Mouse (Mus musculus): ENCODE data around the gene Tlnrd1. TPM values are rescaled to one million over a fixed set of nuclear protein-coding genes. Genes with fewer than 3 reads are reported as not detected.

Gene Tlnrd1
- polyA plus RNA-seq, 1 experiment = 9.2 TPM

DNA sequence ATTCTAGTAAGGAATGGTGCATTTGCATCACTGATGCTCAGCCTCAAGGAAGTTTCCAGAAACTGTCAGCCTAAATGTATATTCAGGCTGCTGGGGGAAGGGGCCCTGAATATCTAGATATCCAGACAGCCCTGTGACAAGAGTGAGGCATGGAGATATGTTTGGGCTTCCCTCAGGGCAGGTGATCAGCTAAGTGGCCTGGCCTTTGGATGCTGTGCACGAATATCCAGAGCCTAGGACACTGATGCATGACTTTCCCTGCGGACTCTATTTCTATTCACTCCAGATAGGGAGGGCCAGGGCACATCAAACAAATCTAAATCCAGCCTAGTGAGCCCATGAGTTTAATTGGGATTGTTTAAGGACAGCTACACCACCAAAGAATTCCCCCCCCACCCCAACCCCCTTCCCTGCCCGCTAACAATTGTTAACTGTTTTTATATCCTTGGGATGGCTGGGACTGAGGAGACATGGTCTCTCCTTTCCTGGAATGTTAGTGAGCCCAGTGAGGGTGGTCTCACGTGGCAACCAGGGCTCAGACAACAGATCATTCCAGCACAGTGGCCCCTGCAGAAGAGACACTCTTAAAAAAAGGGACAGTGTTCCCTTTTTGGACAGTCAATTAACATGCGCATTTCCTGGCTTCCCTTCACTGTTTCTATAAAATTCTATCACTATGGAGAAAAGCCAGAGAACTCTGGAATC, 14.1 kb downstream of the Tlnrd1 start:
- H3K4me1 ChIP-seq (ENCODE audit: control insufficient read depth, insufficient read depth, low read length) = no peaks in the 10 kb centered on the region
- no peaks in the 10 kb centered on the region for H3K27me3 ChIP-seq (replicated peaks; ENCODE audit: control insufficient read depth, insufficient read depth, low read length)
- H3K36me3 ChIP-seq (ENCODE audit: control insufficient read depth, insufficient read depth, low read length) = no peaks in the 10 kb centered on the region
- no peak for DNase-seq
- WGBS = 54% methylated on average over 5 of the region's 5 CpGs
- TF ChIP-seq POLR2A (IDR thresholded peaks at IDR 0.05; ENCODE audit: low read depth, low read length) = no peak
- TF ChIP-seq CTCF (conservative IDR thresholded peaks at IDR 0.05; ENCODE audit: insufficient read depth, insufficient read length, low read depth, low read length) = no peak
- H3K27ac ChIP-seq (ENCODE audit: insufficient read depth, low read depth, low read length) = no peak overlapping the region
- no peak overlapping the region for H3K4me3 ChIP-seq (ENCODE audit: insufficient read depth, low read depth, low read length)

DNA sequence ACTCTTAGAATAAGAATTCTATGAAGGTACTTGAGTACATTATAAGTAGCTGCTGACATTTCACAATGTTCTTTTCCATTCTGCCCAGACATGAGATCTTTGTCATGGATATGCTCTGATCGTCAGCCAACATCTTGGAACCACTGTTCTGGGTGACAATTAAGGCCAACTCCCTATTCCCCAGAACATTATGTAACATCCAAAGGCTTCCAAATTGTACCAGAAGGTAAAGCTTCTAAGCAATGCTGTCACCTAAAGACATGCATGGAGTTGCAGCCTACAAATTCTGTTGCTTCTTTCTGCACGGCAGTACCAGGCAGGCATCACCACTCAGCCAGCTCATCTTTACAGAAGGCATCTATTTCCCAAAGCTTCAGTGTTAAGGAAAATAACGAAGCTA, 15.9 kb downstream of the Tlnrd1 start:
- Histone ChIP-seq H3K27ac (ENCODE audit: insufficient read depth, low read depth, low read length) (no peak overlapping the region), H3K36me3 (ENCODE audit: control insufficient read depth, insufficient read depth, low read length) (no peaks in the 10 kb centered on the region), H3K4me3 (ENCODE audit: insufficient read depth, low read depth, low read length) (no peak overlapping the region), H3K27me3 (replicated peaks; ENCODE audit: control insufficient read depth, insufficient read depth, low read length) (no peaks in the 10 kb centered on the region), H3K4me1 (ENCODE audit: control insufficient read depth, insufficient read depth, low read length) (no peaks in the 10 kb centered on the region)
- WGBS = 77% methylated on average over 3 of the region's 3 CpGs
- DNase-seq = no peak
- TF ChIP-seq CTCF (conservative IDR thresholded peaks at IDR 0.05; ENCODE audit: insufficient read depth, insufficient read length, low read depth, low read length) (no peak), POLR2A (IDR thresholded peaks at IDR 0.05; ENCODE audit: low read depth, low read length) (no peak)

DNA sequence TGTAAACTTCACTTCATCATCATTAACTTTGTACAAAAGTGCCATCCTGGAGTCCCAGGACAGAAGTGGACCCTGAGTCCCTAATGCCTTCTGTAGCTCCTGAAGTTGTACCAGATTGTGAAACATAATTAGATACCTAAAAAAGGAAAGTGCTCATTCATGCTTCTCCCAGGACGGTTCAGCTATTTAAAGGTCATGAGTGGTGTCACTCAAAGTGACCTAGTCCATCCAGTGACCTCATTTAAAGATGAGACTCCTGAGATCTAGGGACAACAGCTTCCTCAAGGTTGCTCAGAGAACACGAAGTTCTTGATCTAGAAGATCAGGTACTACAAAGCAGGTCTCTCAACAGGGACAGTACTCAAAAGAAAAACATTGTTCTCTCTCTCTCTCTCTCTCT, 20.6 kb downstream of the Tlnrd1 start:
- WGBS = 45% methylated on average over 2 of the region's 2 CpGs
- Histone ChIP-seq H3K4me1 (ENCODE audit: control insufficient read depth, insufficient read depth, low read length) (no peaks in the 10 kb centered on the region), H3K27ac (ENCODE audit: insufficient read depth, low read depth, low read length) (no peak overlapping the region), H3K4me3 (ENCODE audit: insufficient read depth, low read depth, low read length) (no peak overlapping the region), H3K27me3 (replicated peaks; ENCODE audit: control insufficient read depth, insufficient read depth, low read length) (no peaks in the 10 kb centered on the region), H3K36me3 (ENCODE audit: control insufficient read depth, insufficient read depth, low read length) (no peaks in the 10 kb centered on the region)
- TF ChIP-seq POLR2A (IDR thresholded peaks at IDR 0.05; ENCODE audit: low read depth, low read length) (no peak), CTCF (conservative IDR thresholded peaks at IDR 0.05; ENCODE audit: insufficient read depth, insufficient read length, low read depth, low read length) (no peak)
- DNase-seq = no peak

DNA sequence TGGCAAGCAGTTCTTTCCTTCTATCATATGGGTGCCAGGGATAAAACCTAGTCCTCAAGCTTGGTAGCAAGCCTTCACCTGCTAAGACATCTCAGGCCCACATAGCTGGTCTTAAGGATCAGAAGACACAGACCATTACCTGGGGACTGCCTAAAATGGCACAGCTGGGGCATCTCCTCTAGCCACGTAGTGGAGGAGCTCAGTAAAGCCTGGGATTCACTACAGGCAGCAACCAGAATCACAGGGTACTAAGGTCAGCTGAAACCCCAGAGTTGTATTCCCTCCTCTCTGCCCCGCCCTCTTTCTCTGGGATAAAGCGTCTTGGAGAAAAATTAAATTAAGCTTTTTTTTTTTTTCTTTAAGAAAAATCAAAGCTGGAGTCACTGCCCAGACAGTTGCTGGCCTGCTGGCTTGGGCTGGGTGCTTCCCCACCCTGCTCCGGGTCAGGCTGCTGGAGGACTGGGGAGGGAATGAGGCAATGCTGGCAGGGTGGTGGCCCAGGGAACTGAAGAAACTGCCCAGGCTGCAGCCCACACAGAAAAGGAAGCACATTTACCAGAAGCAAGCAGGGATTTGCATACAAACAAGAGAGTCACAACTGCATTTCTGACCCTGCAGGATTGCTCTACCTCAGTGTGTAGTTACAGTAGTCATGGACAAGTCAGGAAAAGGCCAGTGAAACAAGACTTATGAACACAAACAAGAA, 24.6 kb downstream of the Tlnrd1 start:
- 45% methylated on average over 4 of the region's 4 CpGs for WGBS
- Histone ChIP-seq H3K27me3 (replicated peaks; ENCODE audit: control insufficient read depth, insufficient read depth, low read length) (no peaks in the 10 kb centered on the region), H3K36me3 (ENCODE audit: control insufficient read depth, insufficient read depth, low read length) (no peaks in the 10 kb centered on the region), H3K4me3 (ENCODE audit: insufficient read depth, low read depth, low read length) (no peak overlapping the region), H3K4me1 (ENCODE audit: control insufficient read depth, insufficient read depth, low read length) (no peaks in the 10 kb centered on the region), H3K27ac (ENCODE audit: insufficient read depth, low read depth, low read length) (no peak overlapping the region)
- no peak for TF ChIP-seq POLR2A (IDR thresholded peaks at IDR 0.05; ENCODE audit: low read depth, low read length)
- TF ChIP-seq CTCF (conservative IDR thresholded peaks at IDR 0.05; ENCODE audit: insufficient read depth, insufficient read length, low read depth, low read length) = no peak
- DNase-seq = no peak

DNA sequence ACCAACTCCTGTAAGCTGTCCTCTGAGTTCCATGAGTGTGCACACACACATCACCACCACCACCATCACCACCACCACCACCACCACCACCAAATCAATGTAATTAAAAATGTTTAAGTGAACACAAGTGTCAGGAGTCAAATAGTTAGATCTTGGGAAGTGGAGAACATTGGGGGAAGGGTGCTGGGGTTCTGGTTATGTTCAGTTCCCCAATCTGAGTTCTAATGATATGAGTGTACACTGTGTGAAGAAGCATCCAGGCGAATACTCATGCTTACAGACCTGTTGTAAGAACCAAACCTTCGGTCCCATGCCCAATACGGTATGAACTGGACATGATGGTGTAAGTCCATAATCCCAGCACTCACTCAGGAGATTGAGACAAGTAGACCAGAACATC, 26.2 kb downstream of the Tlnrd1 start:
- Histone ChIP-seq H3K27ac (ENCODE audit: insufficient read depth, low read depth, low read length) (no peak overlapping the region), H3K4me3 (ENCODE audit: insufficient read depth, low read depth, low read length) (no peak overlapping the region), H3K36me3 (ENCODE audit: control insufficient read depth, insufficient read depth, low read length) (no peaks in the 10 kb centered on the region), H3K27me3 (replicated peaks; ENCODE audit: control insufficient read depth, insufficient read depth, low read length) (no peaks in the 10 kb centered on the region), H3K4me1 (ENCODE audit: control insufficient read depth, insufficient read depth, low read length) (no peaks in the 10 kb centered on the region)
- WGBS = 97% methylated on average over 3 of the region's 3 CpGs
- DNase-seq = no peak
- TF ChIP-seq POLR2A (IDR thresholded peaks at IDR 0.05; ENCODE audit: low read depth, low read length) (no peak), CTCF (conservative IDR thresholded peaks at IDR 0.05; ENCODE audit: insufficient read depth, insufficient read length, low read depth, low read length) (no peak)

DNA sequence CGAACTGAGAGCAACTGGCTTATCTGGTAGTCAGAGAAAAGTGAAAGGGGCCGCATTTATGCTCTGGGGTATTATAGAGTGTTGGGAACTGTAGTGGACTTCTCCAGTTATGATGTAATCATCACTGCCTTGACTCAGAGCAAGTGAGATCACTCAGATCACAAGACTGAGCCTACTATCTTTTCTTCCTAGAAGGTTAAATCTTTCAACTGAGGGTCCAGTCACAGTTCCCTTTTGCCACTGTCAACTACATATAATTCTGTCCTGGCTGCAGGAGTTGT, 27.0 kb downstream of the Tlnrd1 start:
- no peak for TF ChIP-seq POLR2A (IDR thresholded peaks at IDR 0.05; ENCODE audit: low read depth, low read length)
- no peak for TF ChIP-seq CTCF (conservative IDR thresholded peaks at IDR 0.05; ENCODE audit: insufficient read depth, insufficient read length, low read depth, low read length)
- Histone ChIP-seq H3K27me3 (replicated peaks; ENCODE audit: control insufficient read depth, insufficient read depth, low read length) (no peaks in the 10 kb centered on the region), H3K36me3 (ENCODE audit: control insufficient read depth, insufficient read depth, low read length) (no peaks in the 10 kb centered on the region), H3K4me1 (ENCODE audit: control insufficient read depth, insufficient read depth, low read length) (no peaks in the 10 kb centered on the region), H3K27ac (ENCODE audit: insufficient read depth, low read depth, low read length) (no peak overlapping the region), H3K4me3 (ENCODE audit: insufficient read depth, low read depth, low read length) (no peak overlapping the region)
- DNase-seq = no peak
- WGBS = 95% methylated on average over 2 of the region's 2 CpGs

DNA sequence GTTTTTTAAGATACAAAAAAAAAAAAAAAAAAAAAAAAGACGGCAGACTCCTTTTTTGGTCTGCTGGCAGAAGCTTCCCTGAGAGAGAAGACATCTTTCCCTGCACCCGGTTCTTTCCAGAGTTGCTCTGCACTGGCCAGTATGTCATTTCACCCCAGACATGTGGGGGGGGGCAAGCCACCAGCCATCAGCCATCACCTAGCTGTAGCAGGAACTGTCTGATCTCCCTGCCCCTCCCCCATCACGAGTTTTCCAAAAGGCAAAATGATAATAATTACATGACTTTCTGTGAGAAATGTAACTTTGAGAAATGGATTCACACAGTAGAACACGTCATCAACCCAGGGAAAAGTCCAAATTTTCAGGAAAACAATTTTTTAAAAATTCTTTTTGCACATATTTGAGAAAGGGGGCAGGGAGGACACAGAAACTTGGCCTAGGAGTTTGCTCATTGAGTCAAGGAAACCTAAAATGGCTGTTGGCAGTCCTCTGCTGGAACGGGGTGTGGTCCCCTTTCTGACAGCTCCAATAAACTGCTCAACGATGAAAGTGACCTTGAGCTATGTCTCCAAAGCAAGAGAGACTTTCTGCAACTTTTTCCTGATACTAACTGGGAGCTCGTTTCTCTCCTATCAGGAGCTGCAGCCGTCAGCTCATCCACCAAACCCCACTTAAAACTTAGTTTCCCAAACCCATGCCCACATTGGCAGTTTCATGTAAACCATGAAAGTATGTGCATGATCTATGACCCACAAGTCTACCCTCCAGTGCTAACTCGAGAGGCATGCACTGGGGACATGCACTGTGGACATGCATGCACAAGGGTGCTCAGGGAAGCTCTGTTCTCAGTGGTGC, 27.5 kb downstream of the Tlnrd1 start:
- H3K27me3 ChIP-seq (replicated peaks; ENCODE audit: control insufficient read depth, insufficient read depth, low read length) = no peaks in the 10 kb centered on the region
- no peaks in the 10 kb centered on the region for H3K36me3 ChIP-seq (ENCODE audit: control insufficient read depth, insufficient read depth, low read length)
- H3K4me1 ChIP-seq (ENCODE audit: control insufficient read depth, insufficient read depth, low read length) = no peaks in the 10 kb centered on the region
- DNase-seq = no peak
- no peak overlapping the region for H3K4me3 ChIP-seq (ENCODE audit: insufficient read depth, low read depth, low read length)
- TF ChIP-seq CTCF (conservative IDR thresholded peaks at IDR 0.05; ENCODE audit: insufficient read depth, insufficient read length, low read depth, low read length) (no peak), POLR2A (IDR thresholded peaks at IDR 0.05; ENCODE audit: low read depth, low read length) (no peak)
- no peak overlapping the region for H3K27ac ChIP-seq (ENCODE audit: insufficient read depth, low read depth, low read length)
- WGBS = 62% methylated on average over 9 of the region's 9 CpGs

Measured in kidney, adult 2 months (tissue).